Mouse (Mus musculus) C2C12 (cell line): ENCODE data around the gene Ugt1a10.

Experiments
- CTCF ChIP-seq: IDR thresholded peaks from one replicate; pipeline ENCODE4 v1.5.1; 2011; ENCODE audit not compliant: control insufficient read depth, insufficient read depth, insufficient read length
- FOSL1 ChIP-seq: IDR thresholded peaks from one replicate; pipeline ENCODE4 v1.8.0; 2011; ENCODE audit warnings: mild to moderate bottlenecking, low read length; ENCODE audit not compliant: poor library complexity, insufficient read depth, severe bottlenecking
- MAX ChIP-seq: IDR thresholded peaks from one replicate; pipeline ENCODE4 v1.6.1; 2011; ENCODE audit warnings: mild to moderate bottlenecking, control low read depth
- MYOD1 ChIP-seq: IDR thresholded peaks from one replicate; pipeline ENCODE4 v1.6.1; 2011; ENCODE audit warnings: low read depth; ENCODE audit not compliant: control insufficient read depth, insufficient read length
- USF1 ChIP-seq: IDR thresholded peaks from one replicate; pipeline ENCODE4 v1.6.1; 2011; ENCODE audit warnings: low read depth, mild to moderate bottlenecking, control low read depth, moderate library complexity

DNA sequence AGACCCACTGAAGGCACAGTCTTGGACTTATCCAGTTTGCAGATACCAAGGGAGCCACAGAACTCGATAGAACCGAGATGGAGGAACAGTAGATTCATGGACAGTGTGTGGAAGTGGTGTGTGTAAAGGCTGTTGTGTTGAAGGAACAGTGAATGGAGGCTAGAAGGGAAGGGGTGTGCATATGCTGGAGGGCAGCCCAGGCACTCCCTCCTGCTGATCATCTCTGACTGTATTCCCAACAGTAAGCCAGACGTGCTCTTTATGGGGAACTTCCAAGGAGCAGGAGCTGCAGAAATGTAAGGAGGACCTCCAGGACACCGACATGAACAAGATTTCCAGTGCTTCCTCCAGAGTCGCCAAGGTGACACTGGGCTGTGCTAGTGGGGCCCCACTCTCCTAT is 194.8 kb downstream of the Ugt1a10 start:
- no peak for TF ChIP-seq CTCF
- TF ChIP-seq FOSL1 = no peak
- no peak for TF ChIP-seq USF1
- TF ChIP-seq MAX = no peak
- TF ChIP-seq MYOD1 = no peak
